Mouse (Mus musculus) erythroblast, embryonic 14.5 days (primary cell): Measurements from ENCODE around the gene Nt5dc2. TPM values are rescaled to one million over a fixed set of nuclear protein-coding genes. Genes with fewer than 3 reads are reported as not detected.

ENCODE experiments used
- H3K27me3 ChIP-seq: 2 replicates; pipeline ENCODE4 v1.6.1; 2012; ENCODE audit warnings: inconsistent platforms; ENCODE audit not compliant: control insufficient read depth
- H3K36me3 ChIP-seq: 2 replicates; pipeline ENCODE4 v1.6.1; 2012; ENCODE audit warnings: mild to moderate bottlenecking, inconsistent platforms; ENCODE audit not compliant: control insufficient read depth
- H3K4me1 ChIP-seq: 2 replicates; pipeline ENCODE4 v1.6.1; 2012; ENCODE audit warnings: inconsistent platforms; ENCODE audit not compliant: control insufficient read depth
- H3K4me3 ChIP-seq: replicated peaks from 2 replicates; pipeline ENCODE3; 2012; ENCODE audit warnings: moderate library complexity, mild to moderate bottlenecking, inconsistent platforms
- H3K9me3 ChIP-seq: 2 replicates; pipeline ENCODE4 v1.6.1; 2012; ENCODE audit warnings: low read length, inconsistent platforms, mixed read lengths; ENCODE audit not compliant: control insufficient read depth
- GATA1 ChIP-seq: IDR thresholded peaks from 2 replicates; pipeline ENCODE4 v1.6.1; 2012; ENCODE audit warnings: low read length, inconsistent platforms, mixed read lengths
- TAL1 ChIP-seq: IDR thresholded peaks from 3 replicates; pipeline ENCODE4 v1.6.1; 2012; ENCODE audit warnings: low read length, inconsistent platforms, mixed read lengths
- polyA plus RNA-seq: library from polyadenylated mRNA; stranded (reverse); fragments of >175 nt; gene quantifications from 2 replicates; pipeline ENCODE4 v1.2.3, GENCODE M21; 2012

Nt5dc2 gene
- 16.8 and 31.6 TPM in 2 replicates for polyA plus RNA-seq

- H3K9me3 ChIP-seq = no peaks in the 10 kb centered on the region
- peak within 1 kb of the TSS; percentile 86 for H3K4me3 ChIP-seq
- TF ChIP-seq GATA1 (no peak), TAL1 (no peak)
- H3K4me1 ChIP-seq = peaks cover 76% of the 10 kb centered on the region
- peaks cover 39% of the 10 kb centered on the region for H3K36me3 ChIP-seq
- no peaks in the 10 kb centered on the region for H3K27me3 ChIP-seq
Measured at GRCm38 (mm10) chr14:31130236-31131220, at the start of gene Nt5dc2. Gene Nt5dc2 (plus strand): TSS chr14:31131053.

GRCm38 (mm10) chr14:31081147-31081546 is 49.7 kb upstream of the Nt5dc2 start:
- H3K4me1 ChIP-seq = peaks cover 38% of the 10 kb centered on the region
- H3K36me3 ChIP-seq = peaks cover 88% of the 10 kb centered on the region
- no peak for TF ChIP-seq TAL1
- no peak for TF ChIP-seq GATA1
- H3K27me3 ChIP-seq = no peaks in the 10 kb centered on the region
- no peaks in the 10 kb centered on the region for H3K9me3 ChIP-seq
- no peak overlapping the region for H3K4me3 ChIP-seq

GRCm38 (mm10) chr14:31087433-31087832 is 43.4 kb upstream of the Nt5dc2 start:
- Histone ChIP-seq H3K4me3 (no peak overlapping the region), H3K4me1 (peaks cover 1% of the 10 kb centered on the region), H3K27me3 (no peaks in the 10 kb centered on the region), H3K9me3 (no peaks in the 10 kb centered on the region), H3K36me3 (peaks cover 98% of the 10 kb centered on the region)
- TF ChIP-seq GATA1 = no peak
- no peak for TF ChIP-seq TAL1

- Histone ChIP-seq H3K9me3 (no peaks in the 10 kb centered on the region), H3K27me3 (no peaks in the 10 kb centered on the region), H3K36me3 (peaks cover 98% of the 10 kb centered on the region), H3K4me3 (no peak overlapping the region), H3K4me1 (peaks cover 11% of the 10 kb centered on the region)
- TF ChIP-seq GATA1 (no peak), TAL1 (no peak)
Measured at GRCm38 (mm10) chr14:31088515-31088914, 42.3 kb upstream of the Nt5dc2 start.

- Histone ChIP-seq H3K4me1 (peaks cover 18% of the 10 kb centered on the region), H3K27me3 (no peaks in the 10 kb centered on the region), H3K9me3 (no peaks in the 10 kb centered on the region), H3K36me3 (peaks cover 95% of the 10 kb centered on the region), H3K4me3 (no peak overlapping the region)
- TF ChIP-seq TAL1 (no peak), GATA1 (no peak)
Measured at GRCm38 (mm10) chr14:31089918-31090317, 40.9 kb upstream of the Nt5dc2 start.

GRCm38 (mm10) chr14:31105156-31105555 is 25.7 kb upstream of the Nt5dc2 start:
- no peak overlapping the region for H3K4me3 ChIP-seq
- H3K36me3 ChIP-seq = peaks cover 93% of the 10 kb centered on the region
- H3K9me3 ChIP-seq = no peaks in the 10 kb centered on the region
- H3K4me1 ChIP-seq = peaks cover 15% of the 10 kb centered on the region
- TF ChIP-seq TAL1 (no peak), GATA1 (no peak)
- no peaks in the 10 kb centered on the region for H3K27me3 ChIP-seq

GRCm38 (mm10) chr14:31110613-31111012 is 20.2 kb upstream of the Nt5dc2 start:
- TF ChIP-seq TAL1 (peak; percentile 54; the same call in 2 of the 3 replicates), GATA1 (0 out of 2 replicates have a peak, but pooled peaks have one; percentile 18)
- H3K9me3 ChIP-seq = no peaks in the 10 kb centered on the region
- peaks cover 38% of the 10 kb centered on the region for H3K4me1 ChIP-seq
- H3K36me3 ChIP-seq = peaks cover 100% of the 10 kb centered on the region
- H3K27me3 ChIP-seq = no peaks in the 10 kb centered on the region
- no peak overlapping the region for H3K4me3 ChIP-seq

GRCm38 (mm10) chr14:31112187-31112586 is 18.7 kb upstream of the Nt5dc2 start:
- peaks cover 38% of the 10 kb centered on the region for H3K4me1 ChIP-seq
- H3K4me3 ChIP-seq = no peak overlapping the region
- H3K36me3 ChIP-seq = peaks cover 100% of the 10 kb centered on the region
- no peaks in the 10 kb centered on the region for H3K27me3 ChIP-seq
- no peaks in the 10 kb centered on the region for H3K9me3 ChIP-seq
- TF ChIP-seq GATA1 (no peak), TAL1 (no peak)

GRCm38 (mm10) chr14:31114011-31114410 is 16.8 kb upstream of the Nt5dc2 start:
- H3K4me3 ChIP-seq = no peak overlapping the region
- TF ChIP-seq GATA1 (no peak), TAL1 (no peak)
- H3K36me3 ChIP-seq = peaks cover 99% of the 10 kb centered on the region
- no peaks in the 10 kb centered on the region for H3K9me3 ChIP-seq
- peaks cover 38% of the 10 kb centered on the region for H3K4me1 ChIP-seq
- no peaks in the 10 kb centered on the region for H3K27me3 ChIP-seq
